Mouse (Mus musculus): ENCODE measurements around the gene 6030468B19Rik. TPM values are rescaled to one million over a fixed set of nuclear protein-coding genes. Genes with fewer than 3 reads are reported as not detected.

6030468B19Rik gene
- polyA plus RNA-seq (2014; fragmentation: Nextera tagmentation; extraction: Ambion mirVana): not detected in 2 replicates

DNA sequence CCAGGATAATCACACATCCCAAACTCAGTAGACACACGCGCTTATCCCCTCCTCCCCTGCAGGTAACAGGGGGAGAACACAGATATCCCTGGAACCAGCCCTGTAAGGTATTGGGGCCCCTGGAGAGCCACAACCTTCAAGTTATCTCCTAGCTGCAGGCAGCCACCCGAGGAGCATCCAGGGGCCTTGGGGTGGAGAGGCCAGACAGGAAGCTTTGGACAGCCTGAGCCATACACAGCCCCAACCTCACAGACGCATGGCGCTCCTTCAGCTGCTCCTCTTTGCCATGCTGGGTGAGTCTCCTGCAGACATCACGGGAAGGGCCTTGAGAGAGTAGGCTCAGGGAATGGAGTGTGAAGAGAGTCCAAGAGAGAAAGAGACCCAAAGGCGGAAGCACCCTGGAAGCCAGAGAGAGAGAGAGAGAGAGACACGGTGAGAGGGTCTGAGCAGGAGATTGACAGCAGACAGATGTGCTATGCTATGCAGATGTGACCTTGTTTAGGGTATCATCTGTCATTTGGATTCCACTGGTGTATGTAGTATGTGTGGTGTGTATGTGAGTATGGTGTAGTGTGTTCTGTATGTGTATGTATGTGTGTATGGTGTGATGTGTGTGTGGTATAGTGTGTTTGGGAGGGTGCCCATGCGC, at the start of gene 6030468B19Rik:
6030468B19Rik (plus strand) TSS at position 150 of the 649 bp plus-strand sequence.
- no peaks in the 10 kb centered on the region for H3K27me3 ChIP-seq (ENCODE audit: control insufficient read depth, insufficient read depth, low read length)
- H3K9me3 ChIP-seq (ENCODE audit: control insufficient read depth, low read length): no peaks in the 10 kb centered on the region
- H3K4me3 ChIP-seq (ENCODE audit: low read depth, low read length): no peak within 1 kb of the TSS
- no peaks in the 10 kb centered on the region for H3K4me1 ChIP-seq (ENCODE audit: control insufficient read depth, insufficient read depth, low read length)
- no peak within 1 kb of the TSS for H3K27ac ChIP-seq (ENCODE audit: low read depth, low read length)
- no peak for ATAC-seq (ENCODE audit: low read depth)
- H3K4me2 ChIP-seq (ENCODE audit: low read depth, low read length): no peak within 1 kb of the TSS
- 64% methylated on average over 9 of the region's 9 CpGs for WGBS
- H3K9ac ChIP-seq (replicated peaks; ENCODE audit: low read depth, low read length): no peak within 1 kb of the TSS
- no peaks in the 10 kb centered on the region for H3K36me3 ChIP-seq (ENCODE audit: control insufficient read depth, insufficient read depth, low read length)

GRCm38 (mm10) chr11:117748628-117749027, 48.8 kb upstream of the 6030468B19Rik start:
- H3K4me1 ChIP-seq (ENCODE audit: control insufficient read depth, insufficient read depth, low read length): no peaks in the 10 kb centered on the region
- H3K4me3 ChIP-seq (ENCODE audit: low read depth, low read length): no peak overlapping the region
- H3K4me2 ChIP-seq (ENCODE audit: low read depth, low read length): no peak overlapping the region
- no peaks in the 10 kb centered on the region for H3K9me3 ChIP-seq (ENCODE audit: control insufficient read depth, low read length)
- no peak for ATAC-seq (ENCODE audit: low read depth)
- WGBS: 85% methylated on average over 4 of the region's 4 CpGs
- H3K27me3 ChIP-seq (ENCODE audit: control insufficient read depth, insufficient read depth, low read length): no peaks in the 10 kb centered on the region
- H3K9ac ChIP-seq (replicated peaks; ENCODE audit: low read depth, low read length): no peak overlapping the region
- H3K36me3 ChIP-seq (ENCODE audit: control insufficient read depth, insufficient read depth, low read length): peaks cover 86% of the 10 kb centered on the region
- H3K27ac ChIP-seq (ENCODE audit: low read depth, low read length): no peak overlapping the region

- ATAC-seq (ENCODE audit: low read depth): no peak
- Histone ChIP-seq H3K4me2 (ENCODE audit: low read depth, low read length) (no peak overlapping the region), H3K36me3 (ENCODE audit: control insufficient read depth, insufficient read depth, low read length) (peaks cover 84% of the 10 kb centered on the region), H3K9me3 (ENCODE audit: control insufficient read depth, low read length) (no peaks in the 10 kb centered on the region), H3K4me1 (ENCODE audit: control insufficient read depth, insufficient read depth, low read length) (no peaks in the 10 kb centered on the region), H3K27me3 (ENCODE audit: control insufficient read depth, insufficient read depth, low read length) (no peaks in the 10 kb centered on the region), H3K9ac (replicated peaks; ENCODE audit: low read depth, low read length) (no peak overlapping the region), H3K4me3 (ENCODE audit: low read depth, low read length) (no peak overlapping the region), H3K27ac (ENCODE audit: low read depth, low read length) (no peak overlapping the region)
- WGBS: 95% methylated on average over 10 of the region's 10 CpGs
These were observed 48.0 kb upstream of the 6030468B19Rik start for GRCm38 (mm10) chr11:117749414-117749813.

GRCm38 (mm10) chr11:117751544-117751943, 45.9 kb upstream of the 6030468B19Rik start:
- Histone ChIP-seq H3K4me1 (ENCODE audit: control insufficient read depth, insufficient read depth, low read length) (no peaks in the 10 kb centered on the region), H3K27ac (ENCODE audit: low read depth, low read length) (no peak overlapping the region), H3K9ac (replicated peaks; ENCODE audit: low read depth, low read length) (no peak overlapping the region), H3K36me3 (ENCODE audit: control insufficient read depth, insufficient read depth, low read length) (peaks cover 83% of the 10 kb centered on the region), H3K9me3 (ENCODE audit: control insufficient read depth, low read length) (no peaks in the 10 kb centered on the region), H3K4me2 (ENCODE audit: low read depth, low read length) (no peak overlapping the region), H3K27me3 (ENCODE audit: control insufficient read depth, insufficient read depth, low read length) (no peaks in the 10 kb centered on the region), H3K4me3 (ENCODE audit: low read depth, low read length) (no peak overlapping the region)
- ATAC-seq (ENCODE audit: low read depth): no peak
- 89% methylated on average over 6 of the region's 6 CpGs for WGBS

- no peak overlapping the region for H3K4me2 ChIP-seq (ENCODE audit: low read depth, low read length)
- peaks cover 81% of the 10 kb centered on the region for H3K36me3 ChIP-seq (ENCODE audit: control insufficient read depth, insufficient read depth, low read length)
- no peak overlapping the region for H3K9ac ChIP-seq (replicated peaks; ENCODE audit: low read depth, low read length)
- no peaks in the 10 kb centered on the region for H3K4me1 ChIP-seq (ENCODE audit: control insufficient read depth, insufficient read depth, low read length)
- no peaks in the 10 kb centered on the region for H3K9me3 ChIP-seq (ENCODE audit: control insufficient read depth, low read length)
- ATAC-seq (ENCODE audit: low read depth): no peak
- H3K27ac ChIP-seq (ENCODE audit: low read depth, low read length): no peak overlapping the region
- 97% methylated on average over 7 of the region's 7 CpGs for WGBS
- H3K4me3 ChIP-seq (ENCODE audit: low read depth, low read length): no peak overlapping the region
- H3K27me3 ChIP-seq (ENCODE audit: control insufficient read depth, insufficient read depth, low read length): no peaks in the 10 kb centered on the region
These were observed 41.6 kb upstream of the 6030468B19Rik start for GRCm38 (mm10) chr11:117755891-117756290.

- Histone ChIP-seq H3K4me3 (ENCODE audit: low read depth, low read length) (no peak overlapping the region), H3K9ac (replicated peaks; ENCODE audit: low read depth, low read length) (no peak overlapping the region), H3K9me3 (ENCODE audit: control insufficient read depth, low read length) (no peaks in the 10 kb centered on the region), H3K27me3 (ENCODE audit: control insufficient read depth, insufficient read depth, low read length) (no peaks in the 10 kb centered on the region), H3K4me2 (ENCODE audit: low read depth, low read length) (no peak overlapping the region), H3K27ac (ENCODE audit: low read depth, low read length) (no peak overlapping the region), H3K4me1 (ENCODE audit: control insufficient read depth, insufficient read depth, low read length) (no peaks in the 10 kb centered on the region), H3K36me3 (ENCODE audit: control insufficient read depth, insufficient read depth, low read length) (peaks cover 77% of the 10 kb centered on the region)
- no peak for ATAC-seq (ENCODE audit: low read depth)
- WGBS: 91% methylated on average over 10 of the region's 10 CpGs
These were observed 38.2 kb upstream of the 6030468B19Rik start for GRCm38 (mm10) chr11:117759267-117759666.

DNA sequence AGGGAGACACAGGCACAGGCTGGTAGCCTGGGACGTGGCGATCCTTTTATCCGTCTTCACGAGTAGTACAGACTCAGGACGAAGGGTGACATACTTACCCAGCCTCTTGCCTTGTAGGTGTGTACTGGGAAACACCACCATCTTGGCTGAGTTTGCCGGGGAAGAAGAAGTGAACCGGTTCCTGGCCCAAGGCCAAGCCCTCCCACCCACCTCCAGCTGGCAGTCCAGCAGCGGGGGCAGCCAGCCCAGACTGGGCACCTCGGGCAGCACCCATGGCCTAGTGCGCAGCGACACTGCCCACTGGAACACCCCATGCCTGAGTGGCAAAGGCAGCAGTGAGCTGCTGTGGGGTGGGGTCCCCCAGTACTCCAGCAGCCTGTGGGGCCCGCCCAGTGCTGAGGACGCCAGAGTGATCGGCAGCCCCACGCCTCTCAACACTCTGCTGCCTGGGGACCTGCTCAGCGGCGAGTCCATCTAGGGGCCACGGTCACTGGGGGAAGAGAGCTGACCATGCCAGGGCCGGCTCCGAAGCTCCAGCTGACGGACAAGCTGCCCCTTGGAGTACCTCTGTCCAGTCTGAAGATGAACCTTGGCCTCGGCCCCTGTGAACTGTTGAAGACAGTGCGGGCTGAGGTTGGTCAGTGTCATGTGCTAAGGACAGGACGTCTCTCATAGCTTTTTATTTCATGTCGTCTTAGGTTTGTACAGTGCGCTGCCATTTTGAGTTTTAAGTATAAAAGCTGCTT, 36.9 kb upstream of the 6030468B19Rik start:
- no peaks in the 10 kb centered on the region for H3K9me3 ChIP-seq (ENCODE audit: control insufficient read depth, low read length)
- no peak overlapping the region for H3K4me2 ChIP-seq (ENCODE audit: low read depth, low read length)
- H3K9ac ChIP-seq (replicated peaks; ENCODE audit: low read depth, low read length): no peak overlapping the region
- H3K4me3 ChIP-seq (ENCODE audit: low read depth, low read length): no peak overlapping the region
- H3K4me1 ChIP-seq (ENCODE audit: control insufficient read depth, insufficient read depth, low read length): no peaks in the 10 kb centered on the region
- no peaks in the 10 kb centered on the region for H3K27me3 ChIP-seq (ENCODE audit: control insufficient read depth, insufficient read depth, low read length)
- peaks cover 73% of the 10 kb centered on the region for H3K36me3 ChIP-seq (ENCODE audit: control insufficient read depth, insufficient read depth, low read length)
- H3K27ac ChIP-seq (ENCODE audit: low read depth, low read length): no peak overlapping the region
- WGBS: 90% methylated on average over 26 of the region's 26 CpGs
- ATAC-seq (ENCODE audit: low read depth): no peak

DNA sequence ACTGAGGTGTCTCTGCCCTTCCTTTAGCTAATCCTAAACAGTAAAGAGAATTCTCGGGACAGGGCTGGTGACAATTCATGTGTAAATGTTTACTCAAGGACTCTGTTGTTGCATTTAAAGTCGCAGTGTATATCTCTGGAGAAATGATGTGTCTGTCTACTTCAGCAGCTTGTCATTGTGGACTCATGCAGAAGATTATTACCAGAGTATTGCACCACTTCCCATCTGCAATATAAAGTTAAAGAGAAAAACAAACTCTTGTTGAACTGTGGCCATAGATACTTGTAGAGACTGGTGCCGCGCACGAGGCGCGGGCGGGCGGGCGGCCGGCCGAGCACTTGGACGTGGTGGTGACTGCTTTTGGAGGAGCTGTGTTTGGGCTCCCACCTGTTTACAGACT, 35.7 kb upstream of the 6030468B19Rik start:
- no peak overlapping the region for H3K4me3 ChIP-seq (ENCODE audit: low read depth, low read length)
- H3K9ac ChIP-seq (replicated peaks; ENCODE audit: low read depth, low read length): no peak overlapping the region
- no peak overlapping the region for H3K27ac ChIP-seq (ENCODE audit: low read depth, low read length)
- no peak overlapping the region for H3K4me2 ChIP-seq (ENCODE audit: low read depth, low read length)
- no peaks in the 10 kb centered on the region for H3K4me1 ChIP-seq (ENCODE audit: control insufficient read depth, insufficient read depth, low read length)
- 92% methylated on average over 13 of the region's 13 CpGs for WGBS
- no peaks in the 10 kb centered on the region for H3K27me3 ChIP-seq (ENCODE audit: control insufficient read depth, insufficient read depth, low read length)
- H3K36me3 ChIP-seq (ENCODE audit: control insufficient read depth, insufficient read depth, low read length): peaks cover 64% of the 10 kb centered on the region
- ATAC-seq (ENCODE audit: low read depth): no peak
- no peaks in the 10 kb centered on the region for H3K9me3 ChIP-seq (ENCODE audit: control insufficient read depth, low read length)

GRCm38 (mm10) chr11:117762246-117762645, 35.2 kb upstream of the 6030468B19Rik start:
- no peak for ATAC-seq (ENCODE audit: low read depth)

More at GRCm38 (mm10) chr11:117762246-117762645, 35.2 kb upstream of the 6030468B19Rik start:
- H3K9me3 ChIP-seq (ENCODE audit: control insufficient read depth, low read length): no peaks in the 10 kb centered on the region
- H3K4me1 ChIP-seq (ENCODE audit: control insufficient read depth, insufficient read depth, low read length): no peaks in the 10 kb centered on the region
- H3K36me3 ChIP-seq (ENCODE audit: control insufficient read depth, insufficient read depth, low read length): peaks cover 59% of the 10 kb centered on the region
- no peak overlapping the region for H3K27ac ChIP-seq (ENCODE audit: low read depth, low read length)
- H3K9ac ChIP-seq (replicated peaks; ENCODE audit: low read depth, low read length): no peak overlapping the region
- H3K4me3 ChIP-seq (ENCODE audit: low read depth, low read length): no peak overlapping the region
- WGBS: 94% methylated on average over 12 of the region's 12 CpGs
- no peaks in the 10 kb centered on the region for H3K27me3 ChIP-seq (ENCODE audit: control insufficient read depth, insufficient read depth, low read length)
- no peak overlapping the region for H3K4me2 ChIP-seq (ENCODE audit: low read depth, low read length)

Data from neural tube, embryonic 14.5 days (tissue).